Mouse (Mus musculus) spleen, adult 12 weeks (tissue): ENCODE results near the gene Dus1l.
"Not testable (repeated sequence)": the region's sequence is repeated elsewhere in the genome, so short reads cannot be mapped to it uniquely, and the experiment has no call there.

Source experiments
- DNase-seq: peaks from one replicate; pipeline ENCODE4 v3.0.0; 2022; ENCODE audit warnings: low spot score

Dus1l gene

DNA sequence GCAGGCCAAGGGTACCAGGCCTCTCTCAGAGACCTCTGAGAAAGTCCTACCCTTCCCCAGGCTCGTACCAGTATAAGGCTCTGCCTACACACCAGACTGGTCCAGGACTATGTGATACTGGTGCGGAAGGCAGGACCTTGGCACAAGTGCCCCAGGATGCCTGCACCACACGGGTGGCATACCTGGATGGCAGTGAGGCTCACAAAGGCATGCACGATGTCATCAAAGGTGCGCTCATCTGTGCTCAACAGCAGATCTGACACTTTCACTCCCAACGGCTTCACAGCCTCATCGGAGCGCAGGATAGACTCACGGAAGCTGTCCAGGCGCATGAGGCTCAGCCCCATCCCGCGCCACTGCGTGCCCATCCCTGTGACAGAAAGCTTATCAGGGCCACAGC is 22.0 kb upstream of the Dus1l start:
- no peak for DNase-seq

DNA sequence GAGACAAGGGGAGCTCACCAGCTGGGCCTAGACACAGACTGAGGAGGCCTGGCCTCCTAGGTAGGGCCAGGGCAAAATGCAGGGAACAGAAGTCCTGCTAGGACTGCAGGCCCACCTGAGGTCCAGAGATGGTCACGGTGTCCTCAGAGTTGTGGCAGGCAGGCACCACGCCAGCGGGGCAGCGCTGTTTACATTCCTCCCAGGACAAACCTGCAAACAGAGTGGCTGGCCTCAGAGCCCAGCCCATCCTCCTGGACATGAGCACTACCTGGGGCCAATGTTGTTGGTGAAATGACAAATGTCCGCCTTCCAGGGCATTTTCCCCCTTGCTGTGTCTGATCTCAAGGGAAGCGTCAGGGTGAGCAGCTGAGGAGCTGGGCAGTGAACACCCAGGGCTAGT is 21.2 kb upstream of the Dus1l start:
- DNase-seq: no peak

DNA sequence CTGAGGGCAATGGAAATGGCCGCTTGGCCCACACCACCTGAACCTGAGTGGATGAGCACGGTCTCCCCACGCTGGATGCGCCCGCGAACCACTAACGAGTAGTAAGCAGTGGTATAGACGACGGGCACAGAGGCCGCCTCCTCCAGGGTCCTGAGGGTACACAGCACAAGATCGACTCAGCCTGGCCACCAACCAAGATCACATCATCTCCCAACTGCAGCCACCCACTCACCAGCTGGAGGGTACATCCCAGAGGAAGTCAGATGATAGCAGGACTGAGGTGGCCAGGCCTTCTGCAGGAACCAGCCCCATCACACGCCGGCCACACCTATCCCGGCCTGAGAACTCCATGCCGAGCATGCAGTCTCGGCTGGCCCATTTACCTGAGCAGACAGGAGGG is 15.9 kb upstream of the Dus1l start:
- no peak for DNase-seq

DNA sequence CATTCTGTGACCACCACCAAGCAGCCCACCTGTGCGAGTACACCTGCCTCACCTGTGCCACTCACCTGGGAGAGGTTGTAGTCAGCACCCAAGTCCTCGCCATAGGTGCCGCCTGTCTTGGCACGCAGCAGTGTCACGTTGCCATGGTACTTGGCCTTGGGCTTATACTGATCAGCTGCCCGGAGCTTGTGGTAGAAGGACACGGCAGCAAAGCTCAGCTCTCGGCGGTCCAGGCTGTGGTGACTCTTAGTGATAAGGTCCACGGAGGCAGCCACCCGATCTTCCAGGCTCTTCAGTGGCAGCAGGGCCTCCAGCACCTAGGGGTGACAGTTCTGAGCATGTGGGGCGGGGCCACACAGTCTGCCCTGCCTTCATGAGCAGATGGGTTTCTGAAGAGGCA is 11.8 kb upstream of the Dus1l start:
- DNase-seq: no peak

GRCm38 (mm10) chr11:120805375-120806298 is 9.4 kb upstream of the Dus1l start:
- DNase-seq: no peak

DNA sequence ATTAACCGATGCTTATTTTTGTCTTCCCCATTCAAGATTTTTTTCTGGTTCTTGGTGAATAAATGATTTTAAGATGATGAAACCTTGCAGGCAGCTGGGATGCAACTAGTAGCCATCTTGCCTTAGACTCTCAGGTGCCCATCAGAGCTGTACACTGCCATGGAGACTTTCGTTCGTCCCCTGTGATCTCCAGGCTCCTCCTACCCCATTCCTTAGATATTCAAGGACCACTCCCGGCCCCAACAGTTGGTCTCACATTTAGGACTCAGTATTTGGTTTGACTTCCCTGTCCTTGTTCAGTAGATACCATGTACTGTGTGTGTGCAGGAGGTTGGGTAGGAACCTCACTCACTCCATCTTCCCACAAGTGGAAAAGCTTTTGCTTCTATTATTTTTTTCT is 8.6 kb upstream of the Dus1l start:
- no peak for DNase-seq

DNA sequence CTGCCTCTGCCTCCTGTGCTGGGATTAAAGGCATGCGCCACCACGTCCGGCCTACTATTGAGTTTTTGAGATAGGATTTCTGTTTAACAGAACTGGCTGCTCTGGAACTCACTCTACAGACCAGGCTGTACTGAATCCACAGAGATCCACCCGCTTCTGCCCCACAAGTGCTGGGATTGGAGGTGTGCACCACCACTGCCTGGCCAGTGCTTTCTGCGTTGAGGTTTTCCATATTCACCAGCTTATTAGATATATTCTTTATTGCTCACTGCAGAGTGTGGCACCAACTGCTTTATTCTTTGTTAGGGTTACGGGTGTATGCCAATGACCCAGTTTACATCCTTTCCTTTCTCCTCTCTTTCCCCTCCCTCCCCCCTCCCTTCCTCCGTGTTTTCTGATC is 8.1 kb upstream of the Dus1l start:
- DNase-seq: no peak

DNA sequence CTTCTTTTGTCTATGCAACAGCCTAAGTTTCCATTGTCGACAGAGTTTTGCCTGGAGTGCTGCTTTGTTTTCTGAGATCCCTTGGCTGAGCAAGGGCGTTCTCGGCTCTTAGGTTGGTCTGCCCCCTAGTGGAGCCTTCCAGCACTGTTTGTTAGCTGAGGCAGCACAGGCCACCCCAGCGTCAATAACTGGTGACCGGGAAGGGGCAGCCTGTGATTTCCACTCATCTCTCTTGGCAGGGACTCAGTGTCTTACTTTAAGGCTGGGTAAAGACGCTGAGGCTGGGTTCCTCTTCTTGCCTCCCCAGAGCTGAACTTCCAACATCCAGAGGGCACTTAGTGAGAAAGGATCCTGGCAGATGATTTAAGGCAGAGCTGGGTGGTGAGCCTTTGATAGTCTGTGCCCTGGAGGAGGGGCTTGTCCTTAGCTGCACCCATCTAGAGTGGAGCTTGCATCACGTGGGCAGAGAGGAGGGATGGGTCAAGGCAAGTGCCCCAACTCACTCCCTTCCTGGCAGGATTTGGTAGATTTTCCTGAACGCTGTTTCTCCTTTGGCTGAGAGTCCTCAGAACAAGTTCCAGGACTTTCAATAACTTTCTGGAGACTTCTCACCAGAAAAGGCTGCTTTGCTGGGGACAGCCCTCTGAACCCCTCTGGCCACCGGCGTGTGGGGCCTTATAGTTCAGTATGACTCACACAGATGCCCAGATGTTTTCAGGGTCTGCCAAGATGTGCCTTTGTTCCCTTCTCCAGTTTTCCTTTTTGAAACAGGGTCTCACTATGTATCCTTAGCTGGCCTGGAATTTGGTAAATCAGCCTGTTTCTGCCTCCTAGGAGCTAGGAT is 4.1 kb upstream of the Dus1l start:
- DNase-seq: peak; percentile 66

DNA sequence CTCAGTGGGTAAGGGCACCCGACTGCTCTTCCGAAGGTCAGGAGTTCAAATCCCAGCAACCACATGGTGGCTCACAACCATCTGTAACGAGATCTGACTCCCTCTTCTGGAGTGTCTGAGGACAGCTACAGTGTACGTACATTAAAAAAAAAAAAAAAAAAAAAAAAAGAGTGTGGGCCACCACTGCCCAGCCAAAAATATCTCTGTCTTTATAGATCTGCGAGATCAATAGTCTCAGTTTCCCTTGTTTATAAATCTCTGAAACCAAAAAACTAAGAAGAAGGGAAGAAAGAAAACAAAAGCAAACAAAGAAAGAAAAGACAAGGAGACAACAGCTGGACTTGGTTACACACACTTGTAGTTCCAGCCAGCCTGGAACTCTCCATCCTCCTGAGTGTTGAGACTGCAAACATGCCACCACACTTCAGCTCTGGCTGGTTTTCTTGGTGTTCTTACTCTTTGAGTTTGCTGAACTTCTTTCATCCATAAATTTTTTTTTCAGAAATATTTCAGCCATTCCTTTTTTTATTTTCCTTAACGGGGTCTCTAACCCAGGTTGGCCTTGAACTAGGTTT is 3.2 kb upstream of the Dus1l start:
- no peak for DNase-seq

- no peak for DNase-seq
Observed at GRCm38 (mm10) chr11:120798244-120798643, 2.0 kb upstream of the Dus1l start.

- DNase-seq: no peak
Observed at GRCm38 (mm10) chr11:120796614-120796946, 377 bp upstream of the Dus1l start.

DNA sequence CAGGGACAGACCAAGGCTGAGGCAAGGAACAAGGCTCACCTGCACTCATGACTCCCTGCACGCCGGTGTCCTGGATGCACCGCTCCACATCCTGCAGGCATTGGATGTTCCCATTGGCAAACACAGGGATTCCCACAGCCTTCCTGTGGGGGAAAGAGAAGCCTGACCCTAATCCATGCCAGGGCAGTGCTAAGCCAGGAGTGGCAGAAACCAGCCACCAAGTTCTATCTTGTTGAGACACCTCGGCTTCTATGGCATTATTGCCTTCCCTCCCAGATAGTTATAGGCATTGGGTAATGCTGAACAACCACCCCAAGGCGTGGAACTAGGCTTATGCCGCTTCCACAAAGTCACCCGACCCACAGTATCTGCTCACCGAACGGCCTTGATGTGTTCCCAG is 3.6 kb downstream of the Dus1l start:
- no peak for DNase-seq

GRCm38 (mm10) chr11:120789810-120790209 is 6.4 kb downstream of the Dus1l start:
- no peak for DNase-seq

DNA sequence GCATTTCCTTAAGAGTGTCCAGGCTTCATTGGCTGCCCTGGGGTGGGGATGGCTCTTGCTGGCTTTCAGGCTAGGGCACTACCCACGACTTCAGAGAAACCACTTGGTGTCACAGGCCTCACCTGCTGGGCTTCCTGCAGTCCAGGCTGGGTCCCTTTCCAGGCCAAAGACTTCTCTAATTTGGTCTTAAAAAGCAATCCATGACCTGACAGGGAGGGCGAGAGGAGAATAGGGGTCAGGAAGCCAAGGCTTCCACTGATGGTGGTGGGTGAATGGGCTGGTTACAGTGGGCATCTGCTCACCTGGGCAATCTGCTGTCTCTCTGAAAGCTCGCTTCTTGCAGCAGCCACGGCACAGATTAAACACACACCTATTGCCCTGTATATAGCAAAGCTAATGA is 6.8 kb downstream of the Dus1l start:
- DNase-seq: no peak

- not testable (repeated sequence) for DNase-seq
Observed at GRCm38 (mm10) chr11:120788460-120788859, 7.7 kb downstream of the Dus1l start.

DNA sequence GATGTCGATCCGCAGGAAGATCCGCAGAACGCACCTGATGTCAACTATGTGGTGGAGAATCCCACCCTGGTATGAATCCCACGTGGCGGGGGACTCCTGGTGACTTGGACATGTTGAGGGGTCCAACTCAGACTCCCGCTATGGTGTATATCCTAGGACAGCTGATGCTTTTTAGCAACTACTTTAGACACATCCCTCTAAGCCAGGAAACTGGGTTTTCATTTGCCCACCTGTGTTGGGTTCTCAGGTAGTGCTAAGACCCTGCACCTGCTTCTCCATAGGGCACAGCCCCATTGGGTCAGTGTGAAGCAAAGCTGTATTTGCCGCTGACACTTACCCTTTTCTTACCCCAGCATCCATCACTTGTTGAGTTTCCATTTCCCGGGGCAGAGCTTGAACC is 11.1 kb downstream of the Dus1l start:
- DNase-seq: no peak

- peak; percentile 77 for DNase-seq
Observed at GRCm38 (mm10) chr11:120784064-120784791, 12.0 kb downstream of the Dus1l start, which contains the start of the genes Rfng and Gps1. Gene Rfng, minus strand, starts transcription at chr11:120784207. Gene Gps1, plus strand, starts transcription at chr11:120784272.

DNA sequence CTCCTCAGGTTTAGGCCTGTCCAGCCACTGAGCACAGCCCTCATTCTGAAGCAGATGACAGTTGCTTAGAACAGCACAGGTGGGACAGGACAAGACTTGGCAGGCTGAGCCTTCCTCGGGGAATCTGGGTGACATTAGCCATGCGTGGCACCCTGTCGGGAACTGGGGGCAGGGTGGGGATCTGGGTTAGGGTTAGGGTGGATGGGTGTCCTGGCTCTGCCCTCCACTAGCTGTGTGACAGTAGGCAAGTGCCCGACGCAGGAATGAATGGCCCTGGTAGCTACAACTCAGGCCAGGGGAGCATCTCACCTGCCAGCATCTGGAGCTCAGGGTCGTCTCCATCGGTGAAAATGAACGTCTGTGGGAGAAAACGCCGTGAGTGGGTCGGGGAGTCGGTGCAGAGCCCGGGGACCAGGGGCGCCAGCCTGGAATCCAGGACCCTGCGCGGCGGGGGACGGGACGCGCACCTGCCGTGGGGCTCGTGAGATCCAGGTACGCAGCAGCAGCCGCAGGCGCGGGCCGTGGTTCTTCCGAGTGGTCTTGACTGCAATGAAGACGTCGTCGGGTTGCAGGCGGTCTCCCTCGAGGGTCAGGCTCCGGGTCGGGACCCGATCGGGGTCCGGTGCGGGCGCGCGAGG is 12.7 kb downstream of the Dus1l start:
- DNase-seq: no peak

DNA sequence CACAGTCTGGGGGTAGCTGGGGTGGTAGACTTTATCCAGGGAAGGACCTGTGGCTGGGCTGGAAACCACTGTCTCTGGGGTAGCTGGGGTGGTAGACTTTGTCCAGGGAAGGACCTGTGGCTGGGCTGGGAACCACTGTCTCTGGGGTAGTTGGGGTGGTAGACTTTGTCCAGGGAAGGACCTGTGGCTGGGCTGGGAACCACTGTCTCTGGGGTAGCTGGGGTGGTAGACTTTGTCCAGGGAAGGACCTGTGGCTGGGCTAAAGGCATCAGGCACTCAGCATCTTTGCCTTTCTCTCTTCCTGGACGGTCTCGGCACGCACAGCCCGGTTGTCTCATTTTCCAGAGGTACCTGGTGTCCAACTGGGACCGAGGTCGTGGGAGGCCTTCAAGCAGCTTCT is 14.8 kb downstream of the Dus1l start:
- DNase-seq: not testable (repeated sequence)

- DNase-seq: no peak
Observed at GRCm38 (mm10) chr11:120779876-120780275, 16.3 kb downstream of the Dus1l start.

DNA sequence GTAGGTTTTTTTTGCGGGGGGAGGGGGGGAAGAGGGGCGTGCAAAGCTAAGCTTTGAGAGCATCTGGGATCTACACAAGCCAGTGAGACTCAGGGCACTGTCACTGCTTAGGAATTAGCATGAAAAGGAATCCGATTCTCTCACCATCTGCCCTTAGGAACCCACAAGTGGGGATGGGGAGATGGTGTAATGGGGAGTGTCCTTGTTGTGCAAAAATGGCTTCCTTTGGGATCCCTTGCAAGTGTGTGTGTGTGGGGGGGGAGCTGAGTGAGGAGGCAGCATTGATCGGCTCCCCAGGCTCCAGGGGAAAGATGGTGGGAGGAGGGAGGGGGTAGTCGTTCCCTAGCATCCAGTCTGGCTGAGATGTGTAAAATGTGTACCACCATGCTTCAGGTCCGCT is 19.1 kb downstream of the Dus1l start:
- no peak for DNase-seq
